Mouse (Mus musculus): ENCODE results near the gene Ttc16.

- TF ChIP-seq CTCF (IDR thresholded peaks at IDR 0.05; ENCODE audit: extremely low read depth, insufficient read depth, insufficient read length, insufficient replicate concordance) (no peak), POLR2A (IDR thresholded peaks at IDR 0.05; ENCODE audit: low read depth, low read length) (no peak)
Measured at GRCm38 (mm10) chr2:32722581-32722980, 52.9 kb downstream of the Ttc16 start.

Measured in spleen, adult 2 months (tissue).